Mouse (Mus musculus) lung, postnatal 0 days (tissue): ENCODE measurements around the gene Gng8.

ENCODE experiments used
- CTCF ChIP-seq: IDR thresholded peaks from 2 replicates; pipeline ENCODE4 v1.5.1; 2016; ENCODE audit warnings: antibody characterized with exemption, mild to moderate bottlenecking
- EP300 ChIP-seq: IDR thresholded peaks from 2 replicates; pipeline ENCODE4 v1.6.1; 2016; ENCODE audit warnings: antibody characterized with exemption, mild to moderate bottlenecking, control low read depth

DNA sequence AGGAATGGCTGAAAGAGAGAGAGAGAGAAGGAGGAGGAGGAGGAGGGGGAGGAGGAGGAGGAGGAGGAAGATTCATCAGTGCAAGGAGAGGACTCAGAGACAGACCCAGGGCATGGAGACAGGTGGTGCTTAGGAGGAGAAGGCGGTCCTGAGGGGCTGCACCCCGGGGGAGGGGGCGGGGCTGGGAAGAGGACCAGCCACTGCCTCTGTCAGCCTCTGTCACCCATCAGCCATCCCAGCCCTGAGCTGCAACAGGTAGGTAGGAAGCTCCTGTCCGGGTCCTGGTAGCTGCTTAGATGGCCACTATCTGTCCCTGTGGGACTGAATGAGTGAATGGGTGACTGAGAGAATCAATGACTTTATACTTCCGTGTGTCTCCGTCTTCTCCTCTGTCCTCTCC is 2.0 kb downstream of the Gng8 start:
- TF ChIP-seq CTCF (no peak), EP300 (no peak)
